Mouse (Mus musculus) c-Kit-negative CD71-positive TER-119-positive erythroid progenitor cells, embryonic 14.5 days (primary cell): ENCODE results near the gene Focad.

Experiments used
- DNase-seq: peaks from one replicate; pipeline ENCODE4 v3.0.0-alpha.2; 2013; ENCODE audit warnings: low read depth, low spot score

The Focad gene

DNA sequence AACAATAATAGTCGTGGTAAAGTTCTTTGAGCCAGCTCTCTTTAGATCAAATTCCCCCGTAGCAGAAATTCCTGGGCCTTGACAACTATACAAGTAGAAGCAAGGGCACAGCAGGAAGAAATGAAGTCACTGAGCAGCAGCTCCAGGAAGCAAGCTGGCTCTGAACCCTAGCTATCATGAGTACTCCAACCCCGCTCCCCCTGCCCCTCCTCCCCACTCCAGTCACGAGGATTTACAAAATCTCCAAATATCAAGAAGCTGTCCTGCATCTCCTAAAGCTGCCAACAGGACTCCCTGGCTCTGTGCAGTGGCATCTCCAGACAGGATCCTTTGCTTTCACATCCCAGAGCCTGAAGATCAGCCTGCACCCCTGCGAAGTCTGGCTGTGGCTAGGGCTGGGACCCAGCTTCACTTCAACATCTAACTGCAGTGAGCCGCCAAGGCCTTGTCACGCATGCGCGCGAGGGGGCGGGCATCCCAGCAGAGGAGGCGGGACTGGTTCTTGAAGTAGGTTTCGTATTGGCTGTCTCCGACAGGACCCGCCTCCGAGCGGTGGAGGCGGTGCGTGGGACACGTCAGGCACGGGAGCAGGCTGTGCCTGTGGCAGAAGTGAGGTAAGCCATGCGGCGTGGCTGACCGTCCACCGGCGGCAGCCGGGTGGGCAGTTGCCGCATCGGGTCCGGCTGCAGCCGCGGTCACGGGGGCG lies at the start of gene Focad:
TSS of gene Focad (plus strand) at position 568 of the 706 bp plus-strand sequence.
- peak; percentile 92 for DNase-seq

- DNase-seq, result no peak
Observed at GRCm38 (mm10) chr4:88045151-88045550, 49.3 kb upstream of the Focad start.

DNA sequence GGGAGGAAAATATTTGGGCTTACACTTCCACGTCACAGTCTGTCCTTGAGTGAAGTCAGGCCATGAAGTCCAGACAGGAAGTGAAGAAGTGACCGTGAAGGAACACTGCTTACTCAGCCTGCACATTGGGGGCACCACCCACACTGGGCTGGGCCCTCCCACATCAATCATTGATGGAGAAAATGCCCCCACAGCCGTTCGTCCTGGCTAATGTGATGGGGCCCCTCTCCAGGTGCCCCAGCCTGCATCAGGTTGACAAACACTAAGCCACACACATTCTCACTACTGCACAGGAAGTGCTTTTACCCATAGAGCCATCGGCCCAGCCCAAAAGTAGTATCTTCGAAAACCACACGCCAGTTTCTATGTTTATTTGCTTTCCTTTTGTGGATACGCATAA lies 48.1 kb upstream of the Focad start:
- no peak for DNase-seq

DNA sequence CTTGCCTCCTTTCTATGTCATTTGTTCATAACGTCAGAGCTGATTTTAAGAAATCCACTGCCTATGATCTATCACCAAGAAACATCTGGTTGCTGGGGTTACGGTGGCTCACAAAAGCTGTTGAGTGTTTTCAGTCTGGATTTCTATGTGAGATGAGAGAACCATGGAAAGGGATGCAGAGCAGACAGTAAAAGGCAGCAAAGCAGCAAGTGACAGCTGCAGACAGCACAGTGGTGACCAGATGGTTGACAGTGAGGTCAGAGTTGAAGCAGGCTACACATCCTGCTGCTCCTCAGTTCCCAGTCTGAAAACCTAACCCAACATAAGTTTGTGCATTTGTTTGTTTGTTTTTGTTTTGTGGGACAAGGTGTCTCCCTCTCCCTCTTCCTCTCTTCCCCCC lies 19.0 kb upstream of the Focad start:
- no peak for DNase-seq

DNA sequence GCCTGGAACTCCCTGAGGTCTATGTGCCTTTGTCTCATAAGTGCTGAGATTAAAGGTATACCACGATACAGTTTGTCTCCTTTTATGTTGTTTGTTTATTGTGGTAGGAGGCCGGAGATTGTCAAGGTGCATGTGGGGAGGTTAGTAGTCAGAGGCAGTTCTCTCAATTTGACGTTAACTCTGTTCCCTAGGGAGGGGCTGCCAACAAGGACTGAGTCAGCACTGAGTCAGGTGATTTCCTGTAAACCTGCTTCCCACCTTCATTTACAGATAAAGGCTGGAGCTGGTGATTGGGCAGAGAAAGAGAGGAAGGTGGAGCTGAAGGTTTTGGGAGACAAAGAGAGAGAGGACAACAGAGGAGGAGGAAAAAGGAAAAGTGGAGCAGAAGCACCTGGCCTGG lies 15.4 kb upstream of the Focad start:
- no peak for DNase-seq

GRCm38 (mm10) chr4:88081417-88081816 lies 13.0 kb upstream of the Focad start:
- no peak for DNase-seq

DNA sequence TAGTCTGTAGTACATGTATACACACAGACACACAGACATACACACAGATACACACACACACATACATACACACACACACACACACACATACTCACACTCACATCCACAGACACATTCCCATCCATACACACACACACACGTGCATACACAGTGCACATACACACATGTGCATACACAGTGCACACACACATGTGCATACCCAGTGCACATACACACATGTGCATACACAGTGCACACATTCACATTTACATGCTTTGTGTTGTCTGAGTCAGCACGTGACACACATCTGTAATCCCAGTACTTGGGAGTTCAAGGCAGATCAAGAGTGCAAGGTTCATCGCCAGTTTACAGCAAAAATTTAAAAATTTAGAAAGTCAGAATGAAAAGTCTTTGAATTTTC lies 12.5 kb upstream of the Focad start:
- DNase-seq, result no peak

DNA sequence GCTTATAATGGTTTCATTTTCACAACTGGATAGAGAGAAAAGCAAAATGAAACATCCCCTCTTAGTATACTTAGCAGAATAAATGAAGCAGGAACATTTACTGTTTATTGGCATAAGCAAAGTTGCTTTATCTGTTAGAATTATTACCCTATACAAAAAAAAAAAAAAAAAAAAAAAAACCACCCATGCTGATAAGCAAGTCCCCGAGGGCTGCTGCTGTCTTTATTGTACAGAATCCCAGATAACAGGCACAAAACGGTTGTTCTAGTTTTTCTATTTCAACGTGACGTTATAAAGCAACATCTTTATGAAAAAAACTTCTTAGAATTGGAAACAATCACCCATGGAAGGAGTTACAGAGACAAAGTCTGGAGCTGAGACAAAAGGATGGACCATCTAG lies 12.0 kb upstream of the Focad start:
- no peak for DNase-seq

DNA sequence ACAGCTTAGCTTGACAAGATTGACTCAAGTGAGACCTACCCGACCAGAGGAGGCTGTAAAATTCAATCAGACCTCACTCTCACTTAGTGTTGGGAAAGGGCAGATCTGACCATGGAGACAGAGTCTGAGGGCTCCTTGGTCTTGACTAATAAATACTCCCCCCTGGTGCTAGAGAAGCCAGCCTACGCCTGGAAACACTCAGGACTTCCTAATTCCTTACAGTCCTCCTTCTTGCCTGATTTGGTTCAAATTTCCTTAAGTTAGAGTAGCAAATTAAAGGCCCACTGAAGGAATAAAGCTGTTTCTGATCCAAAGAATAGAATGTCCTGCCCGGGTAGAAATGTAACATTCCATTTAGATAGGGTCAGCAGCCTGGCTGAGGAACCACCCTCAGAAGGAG lies 10.6 kb upstream of the Focad start:
- DNase-seq, result no peak

GRCm38 (mm10) chr4:88090316-88090715 lies 4.1 kb upstream of the Focad start:
- no peak for DNase-seq

DNA sequence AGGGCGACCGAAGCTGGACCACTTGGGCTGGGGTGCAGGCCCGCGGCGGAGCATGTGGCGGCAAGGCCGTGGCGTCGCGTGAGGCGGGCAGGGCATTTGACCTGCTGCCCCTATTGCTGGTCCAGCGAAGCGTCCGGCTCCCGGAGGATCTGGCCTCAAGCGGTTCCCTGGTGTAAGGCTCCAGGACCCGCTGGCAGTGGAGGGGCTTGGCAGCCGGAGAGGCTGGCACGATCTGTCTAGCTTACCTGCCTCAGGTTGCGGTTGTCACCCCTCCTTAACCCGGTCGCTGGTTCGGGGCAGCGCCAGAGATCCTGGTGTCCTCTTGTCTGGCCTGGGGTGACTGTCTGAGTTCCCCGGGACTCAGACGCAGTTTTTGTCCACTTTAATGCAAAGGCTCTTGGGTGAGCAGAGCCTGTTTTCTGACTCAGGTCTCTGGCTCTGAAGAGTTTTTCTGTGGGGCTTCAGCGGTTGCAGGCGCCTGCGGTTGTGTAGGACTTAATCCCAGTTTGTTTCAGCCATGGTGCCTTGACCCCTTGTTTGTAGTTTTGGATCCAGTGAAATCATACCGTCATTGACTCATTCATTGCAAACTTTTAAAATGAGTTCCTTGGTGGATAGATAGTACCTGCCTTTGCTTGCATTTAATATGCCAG lies 465 bp downstream of the Focad start:
- DNase-seq, result no peak

- DNase-seq, result no peak
Observed at GRCm38 (mm10) chr4:88095693-88096092, 1.3 kb downstream of the Focad start.

DNA sequence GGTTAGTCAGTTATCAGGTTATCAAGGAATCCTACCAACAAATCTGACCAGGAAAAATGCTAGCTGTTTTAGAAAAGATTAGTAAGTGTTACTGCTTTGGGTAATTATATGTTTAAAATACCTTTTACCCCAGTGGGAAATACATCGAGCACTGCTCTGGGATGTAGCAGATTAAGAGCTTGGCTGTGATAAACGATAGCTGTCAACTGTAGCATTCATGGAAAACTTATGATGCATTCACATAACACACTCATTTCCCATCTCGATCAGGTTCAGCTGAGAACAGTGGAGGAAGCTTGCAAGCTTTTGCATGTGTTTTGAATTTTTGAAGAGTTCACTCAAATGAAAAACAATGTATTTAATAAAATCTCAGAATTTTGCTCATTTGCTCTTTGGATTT lies 14.2 kb downstream of the Focad start:
- no peak for DNase-seq

- DNase-seq, result no peak
Observed at GRCm38 (mm10) chr4:88117331-88117730, 22.9 kb downstream of the Focad start.

DNA sequence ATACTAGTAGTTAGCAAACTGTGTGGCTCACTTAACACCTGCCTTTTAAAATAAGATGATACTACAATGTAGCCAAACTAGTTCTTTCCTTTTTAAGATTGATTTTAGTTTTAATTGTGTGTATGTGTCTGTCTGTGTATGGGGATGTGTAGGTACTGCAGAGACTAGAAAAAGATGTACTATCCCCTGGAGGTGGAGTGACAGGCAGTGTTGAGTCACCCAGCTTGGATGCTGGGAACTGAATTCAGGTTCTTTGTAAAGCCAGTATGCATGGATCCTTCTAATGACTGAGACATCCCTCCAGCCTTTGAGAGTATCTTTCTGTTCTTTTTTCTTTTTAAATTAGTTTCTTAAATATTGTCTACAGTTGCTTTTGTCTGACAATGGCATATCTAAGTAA lies 23.5 kb downstream of the Focad start:
- no peak for DNase-seq

DNA sequence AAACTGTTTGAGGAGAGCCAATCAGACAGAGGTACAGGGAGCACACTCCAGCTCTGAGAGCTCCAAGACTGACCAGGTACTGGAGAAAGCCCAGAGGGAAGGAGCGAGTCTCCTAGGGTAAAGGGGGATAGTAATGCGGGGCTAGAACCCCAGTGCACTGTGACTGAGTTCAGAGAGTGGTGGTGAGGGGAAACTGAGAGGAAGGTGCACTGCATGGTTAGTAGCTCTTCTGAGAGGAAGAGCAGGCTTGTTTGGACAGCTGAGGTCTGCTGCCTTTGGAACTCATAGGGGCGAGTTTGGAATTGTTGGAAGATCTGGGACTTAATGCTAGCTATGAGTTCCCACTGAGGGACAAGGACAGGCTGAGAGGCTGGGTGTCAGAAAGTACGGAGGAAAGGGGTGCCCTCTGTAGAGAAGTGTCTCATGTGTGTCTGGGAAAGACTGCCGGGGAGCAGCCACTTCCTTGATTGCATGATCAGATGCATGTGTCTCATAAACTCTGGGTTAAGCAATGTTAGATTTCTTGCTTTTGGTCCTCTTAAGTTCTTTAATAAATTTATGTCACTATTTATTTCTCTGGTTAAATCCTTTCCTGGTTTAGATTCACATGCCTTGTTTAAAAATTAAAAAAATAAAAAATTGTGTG lies 24.4 kb downstream of the Focad start:
- no peak for DNase-seq

- DNase-seq, result no peak
Observed at GRCm38 (mm10) chr4:88120091-88120490, 25.7 kb downstream of the Focad start.

GRCm38 (mm10) chr4:88122472-88122871 lies 28.0 kb downstream of the Focad start:
- no peak for DNase-seq

- no peak for DNase-seq
Observed at GRCm38 (mm10) chr4:88135936-88136335, 41.5 kb downstream of the Focad start.

DNA sequence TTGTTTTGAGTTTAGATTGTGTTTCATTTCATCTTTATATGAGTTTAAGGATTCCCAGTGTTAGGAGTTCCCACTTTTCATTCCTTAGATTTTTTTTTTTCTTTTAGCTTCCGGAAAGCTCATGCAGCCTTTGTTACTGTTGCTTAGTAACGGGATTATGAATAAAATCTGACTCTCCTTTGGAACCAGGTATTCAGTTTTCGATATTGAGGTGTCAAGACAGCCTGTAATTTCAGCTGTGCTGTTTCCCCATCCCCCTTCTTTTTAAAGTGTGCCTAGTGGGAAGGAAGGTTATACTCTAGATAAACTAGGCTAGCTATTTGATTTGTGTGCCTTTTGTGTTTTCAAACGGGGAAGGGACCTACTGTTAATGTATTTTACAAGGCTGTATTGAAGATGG lies 42.1 kb downstream of the Focad start:
- no peak for DNase-seq

- DNase-seq, result no peak
Observed at GRCm38 (mm10) chr4:88138366-88138917, 44.0 kb downstream of the Focad start.

GRCm38 (mm10) chr4:88149462-88149861 lies 55.0 kb downstream of the Focad start:
- no peak for DNase-seq
